Mouse (Mus musculus) ES-E14 (cell line): ENCODE data around the gene AI837181. TPM values are rescaled to one million over a fixed set of nuclear protein-coding genes. Genes with fewer than 3 reads are reported as not detected.

ENCODE experiments used
- DNase-seq: peaks from one replicate; pipeline ENCODE4 v3.0.0-alpha.2; 2013; ENCODE audit warnings: low read depth, low spot score
- H3K27ac ChIP-seq: 2 replicates; pipeline ENCODE4 v1.5.1; 2012; ENCODE audit warnings: low read depth, mild to moderate bottlenecking, low read length, moderate library complexity, mixed read lengths; ENCODE audit not compliant: poor library complexity, insufficient read depth, severe bottlenecking
- H3K36me3 ChIP-seq: 2 replicates; pipeline ENCODE4 v1.6.1; 2012; ENCODE audit warnings: mild to moderate bottlenecking, low read length, moderate library complexity, mixed read lengths; ENCODE audit not compliant: control insufficient read depth, poor library complexity, insufficient read depth, severe bottlenecking
- H3K4me1 ChIP-seq, 2 experiments: fragments of 150-350 bp in 1 of 2; sonication (generic) in 1 of 2; 2 replicates each; pipeline ENCODE4 v1.6.1; 2012; ENCODE audit warnings: low read length in 2 of 2, mild to moderate bottlenecking in 1 of 2, mixed read lengths in 1 of 2; ENCODE audit not compliant: control insufficient read depth in 2 of 2, insufficient read depth in 2 of 2, poor library complexity in 1 of 2
- H3K4me3 ChIP-seq, 2 experiments: fragments of 150-350 bp in 1 of 2; sonication (generic) in 1 of 2; 2 replicates each; pipeline ENCODE4 v1.5.1; 2012; ENCODE audit warnings: low read length in 2 of 2, low read depth in 1 of 2, mild to moderate bottlenecking in 1 of 2, mixed read lengths in 1 of 2; ENCODE audit not compliant: insufficient read depth in 1 of 2, poor library complexity in 1 of 2, severe bottlenecking in 1 of 2
- H3K9ac ChIP-seq: 2 replicates; pipeline ENCODE4 v1.6.1; 2012; ENCODE audit warnings: low read depth, mild to moderate bottlenecking, low read length, mixed read lengths; ENCODE audit not compliant: poor library complexity, insufficient read depth, severe bottlenecking
- H3K9me3 ChIP-seq: fragments of 150-350 bp; sonication (generic); 2 replicates; pipeline ENCODE4 v1.6.1; 2012; ENCODE audit warnings: low read depth, mild to moderate bottlenecking, low read length; ENCODE audit not compliant: control insufficient read depth, insufficient read depth
- CHD2 ChIP-seq: IDR thresholded peaks from 2 replicates; pipeline ENCODE4 v1.6.1; 2014; ENCODE audit warnings: mild to moderate bottlenecking, low read depth, low read length, inconsistent platforms
- HCFC1 ChIP-seq: IDR thresholded peaks from 2 replicates; pipeline ENCODE4 v1.6.1; 2012; ENCODE audit warnings: low read length, inconsistent platforms, borderline replicate concordance; ENCODE audit not compliant: insufficient read depth
- MAFK ChIP-seq: IDR thresholded peaks from 2 replicates; pipeline ENCODE4 v1.6.1; 2014; ENCODE audit warnings: mild to moderate bottlenecking, low read depth, low read length, inconsistent platforms; ENCODE audit not compliant: insufficient read depth
- ZC3H11A ChIP-seq: IDR thresholded peaks from 2 replicates; pipeline ENCODE4 v1.6.1; 2012; ENCODE audit warnings: low read depth, mild to moderate bottlenecking, inconsistent platforms, low read length, borderline replicate concordance
- ZNF384 ChIP-seq: IDR thresholded peaks from 2 replicates; pipeline ENCODE4 v1.6.1; 2012; ENCODE audit warnings: low read depth, low read length, inconsistent platforms
- in situ Hi-C, 2 experiments: fragments of 600-800 bp; cut with MboI; formaldehyde crosslinking; loops; one replicate each; pipeline ENCODE4 v1.15.1; 2025; ENCODE audit warnings: low sequenced_read_pairs in 2 of 2, inconsistent platforms in 1 of 2; ENCODE audit not compliant: unreplicated experiment in 2 of 2
- total RNA-seq: library from RNA; depleted of rRNA; stranded (reverse); fragments of 300-350 nt; gene quantifications from 2 replicates; pipeline ENCODE4 v1.2.3, GENCODE M21; 2012

Gene AI837181
- total RNA-seq, 1 experiment: 13.8 TPM

GRCm38 (mm10) chr19:5466916-5467500 is 42.1 kb downstream of the AI837181 start:
- no peaks in the 10 kb centered on the region for H3K9me3 ChIP-seq
- peaks cover 31% of the 10 kb centered on the region for H3K36me3 ChIP-seq
- H3K27ac ChIP-seq: no peak overlapping the region
- no peak for DNase-seq
- H3K4me1 ChIP-seq: peaks cover 7 to 13% of the 10 kb centered on the region in 2 experiments; a peak in 3 of 4 replicates
- in situ Hi-C loops: no loop called here
- no peak for TF ChIP-seq MAFK
- TF ChIP-seq HCFC1: no peak
- TF ChIP-seq CHD2: no peak
- no peak overlapping the region for H3K4me3 ChIP-seq
- no peak overlapping the region for H3K9ac ChIP-seq

GRCm38 (mm10) chr19:5468374-5468773 is 43.4 kb downstream of the AI837181 start, which contains the start of gene Ctsw:
TSS of gene Ctsw (minus strand) at chr19:5468507.
- no peak within 1 kb of the TSS for H3K27ac ChIP-seq
- no peak for TF ChIP-seq ZC3H11A
- TF ChIP-seq CHD2: no peak
- no peak for TF ChIP-seq MAFK
- TF ChIP-seq ZNF384: no peak
- no peak for TF ChIP-seq HCFC1
- H3K4me1 ChIP-seq: peaks cover 7 to 13% of the 10 kb centered on the region in 2 experiments; a peak in 3 of 4 replicates
- no peak within 1 kb of the TSS for H3K9ac ChIP-seq
- DNase-seq: no peak
- in situ Hi-C loops: no loop called here
- H3K9me3 ChIP-seq: no peaks in the 10 kb centered on the region
- no peak within 1 kb of the TSS for H3K4me3 ChIP-seq
- H3K36me3 ChIP-seq: peaks cover 23% of the 10 kb centered on the region

GRCm38 (mm10) chr19:5471846-5472245 is 46.9 kb downstream of the AI837181 start:
- Histone ChIP-seq H3K27ac (no peak overlapping the region), H3K4me1 (peaks cover 4 to 5% of the 10 kb centered on the region in 2 experiments; a peak in 2 of 4 replicates), H3K36me3 (peaks cover 2% of the 10 kb centered on the region; the same call in 1 of the 2 replicates), H3K9me3 (no peaks in the 10 kb centered on the region), H3K4me3 (no peak overlapping the region), H3K9ac (no peak overlapping the region)
- in situ Hi-C loops: no loop called here
- TF ChIP-seq ZC3H11A (no peak), HCFC1 (no peak), MAFK (no peak), CHD2 (no peak), ZNF384 (no peak)
- no peak for DNase-seq

- H3K9ac ChIP-seq: no peak overlapping the region
- H3K9me3 ChIP-seq: no peaks in the 10 kb centered on the region
- in situ Hi-C loops: no loop called here
- no peaks in the 10 kb centered on the region for H3K36me3 ChIP-seq
- H3K4me1 ChIP-seq: peaks cover 3 to 4% of the 10 kb centered on the region in 2 experiments; a peak in 2 of 4 replicates
- DNase-seq: no peak
- H3K27ac ChIP-seq: no peak overlapping the region
- H3K4me3 ChIP-seq: no peak overlapping the region
- no peak for TF ChIP-seq MAFK
- no peak for TF ChIP-seq HCFC1
- no peak for TF ChIP-seq CHD2
- no peak for TF ChIP-seq ZC3H11A
- no peak for TF ChIP-seq ZNF384
Observed at GRCm38 (mm10) chr19:5472857-5473256, 47.9 kb downstream of the AI837181 start.

GRCm38 (mm10) chr19:5473720-5474119 is 48.8 kb downstream of the AI837181 start, which contains the start of gene Efemp2:
TSS of gene Efemp2 (plus strand) at chr19:5473954.
- TF ChIP-seq MAFK (no peak), ZNF384 (no peak), CHD2 (no peak), ZC3H11A (no peak), HCFC1 (no peak)
- no peaks in the 10 kb centered on the region for H3K36me3 ChIP-seq
- peak; percentile 69 for DNase-seq
- no peak within 1 kb of the TSS for H3K27ac ChIP-seq
- peak within 1 kb of the TSS; percentile 61 for H3K9ac ChIP-seq
- H3K4me3 ChIP-seq: peak within 1 kb of the TSS; percentile 76 to 81
- in situ Hi-C loops: no loop called here
- H3K4me1 ChIP-seq: 0 out of 4 replicates have a peak, but pooled peaks cover 0 to 2% of the 10 kb centered on the region in 2 experiments
- H3K9me3 ChIP-seq: no peaks in the 10 kb centered on the region
